Mouse (Mus musculus): ENCODE measurements around the gene Lyzl4. TPM values are rescaled to one million over a fixed set of nuclear protein-coding genes. Genes with fewer than 3 reads are reported as not detected.

The Lyzl4 gene
- polyA plus RNA-seq, 1 experiment from 2014 or later, result not detected

GRCm38 (mm10) chr9:121679549-121679948, 37.7 kb upstream of the Lyzl4 start:
- TF ChIP-seq EP300 (IDR thresholded peaks at IDR 0.05) (no peak), CTCF (IDR thresholded peaks at IDR 0.05) (peak; percentile 91)
- peaks cover 7% of the 10 kb centered on the region; the same call in 1 of the 2 replicates for H3K4me1 ChIP-seq (ENCODE audit: insufficient read depth, low read depth, low read length)
- no peaks in the 10 kb centered on the region for H3K36me3 ChIP-seq (ENCODE audit: insufficient read depth, low read length)
- peak; percentile 86 for DNase-seq (ENCODE audit: low spot score)
- 22% methylated on average over 6 of the region's 6 CpGs for WGBS
- no peak overlapping the region for H3K9ac ChIP-seq (replicated peaks; ENCODE audit: low read depth)
- no peak overlapping the region for H3K4me2 ChIP-seq (replicated peaks; ENCODE audit: low read depth, low read length)
- H3K9me3 ChIP-seq (ENCODE audit: low read length), result no peaks in the 10 kb centered on the region
- H3K27ac ChIP-seq (ENCODE audit: low read length), result no peak overlapping the region
- no peaks in the 10 kb centered on the region for H3K27me3 ChIP-seq (replicated peaks; ENCODE audit: insufficient read depth, low read length)
- ATAC-seq, result peak; percentile 53
- H3K4me3 ChIP-seq (ENCODE audit: low read depth, low read length), result no peak overlapping the region

- peak; percentile 72 for ATAC-seq
- TF ChIP-seq EP300 (IDR thresholded peaks at IDR 0.05) (peak; percentile 94), CTCF (IDR thresholded peaks at IDR 0.05) (no peak)
- no peak overlapping the region for H3K4me2 ChIP-seq (replicated peaks; ENCODE audit: low read depth, low read length)
- H3K4me1 ChIP-seq (ENCODE audit: insufficient read depth, low read depth, low read length), result peaks cover 7% of the 10 kb centered on the region; the same call in 1 of the 2 replicates
- no peaks in the 10 kb centered on the region for H3K27me3 ChIP-seq (replicated peaks; ENCODE audit: insufficient read depth, low read length)
- no peaks in the 10 kb centered on the region for H3K36me3 ChIP-seq (ENCODE audit: insufficient read depth, low read length)
- no peak overlapping the region for H3K4me3 ChIP-seq (ENCODE audit: low read depth, low read length)
- H3K9ac ChIP-seq (replicated peaks; ENCODE audit: low read depth), result no peak overlapping the region
- DNase-seq (ENCODE audit: low spot score), result peak; percentile 69
- 20% methylated on average over 8 of the region's 8 CpGs for WGBS
- H3K27ac ChIP-seq (ENCODE audit: low read length), result no peak overlapping the region
- no peaks in the 10 kb centered on the region for H3K9me3 ChIP-seq (ENCODE audit: low read length)
These were observed 35.6 kb upstream of the Lyzl4 start for GRCm38 (mm10) chr9:121677476-121677875.

- no peaks in the 10 kb centered on the region for H3K36me3 ChIP-seq (ENCODE audit: insufficient read depth, low read length)
- WGBS, result 34% methylated on average over 4 of the region's 4 CpGs
- no peak overlapping the region for H3K27ac ChIP-seq (ENCODE audit: low read length)
- DNase-seq (ENCODE audit: low spot score) (peak; percentile 48), ATAC-seq (peak; percentile 54)
- H3K27me3 ChIP-seq (replicated peaks; ENCODE audit: insufficient read depth, low read length), result no peaks in the 10 kb centered on the region
- H3K4me3 ChIP-seq (ENCODE audit: low read depth, low read length), result no peak overlapping the region
- H3K9me3 ChIP-seq (ENCODE audit: low read length), result no peaks in the 10 kb centered on the region
- TF ChIP-seq EP300 (IDR thresholded peaks at IDR 0.05) (no peak), CTCF (IDR thresholded peaks at IDR 0.05) (no peak)
- H3K9ac ChIP-seq (replicated peaks; ENCODE audit: low read depth), result no peak overlapping the region
- no peak overlapping the region for H3K4me2 ChIP-seq (replicated peaks; ENCODE audit: low read depth, low read length)
- H3K4me1 ChIP-seq (ENCODE audit: insufficient read depth, low read depth, low read length), result peaks cover 7% of the 10 kb centered on the region; the same call in 1 of the 2 replicates
These were observed 35.2 kb upstream of the Lyzl4 start for GRCm38 (mm10) chr9:121677069-121677468.

GRCm38 (mm10) chr9:121675556-121675955, 33.7 kb upstream of the Lyzl4 start:
- H3K9me3 ChIP-seq (ENCODE audit: low read length), result no peaks in the 10 kb centered on the region
- no peak overlapping the region for H3K4me2 ChIP-seq (replicated peaks; ENCODE audit: low read depth, low read length)
- WGBS, result 86% methylated on average over 2 of the region's 2 CpGs
- H3K36me3 ChIP-seq (ENCODE audit: insufficient read depth, low read length), result no peaks in the 10 kb centered on the region
- no peak overlapping the region for H3K27ac ChIP-seq (ENCODE audit: low read length)
- 0 out of 2 replicates have a peak, but pooled peaks cover 4% of the 10 kb centered on the region for H3K27me3 ChIP-seq (replicated peaks; ENCODE audit: insufficient read depth, low read length)
- no peak for DNase-seq (ENCODE audit: low spot score)
- H3K4me1 ChIP-seq (ENCODE audit: insufficient read depth, low read depth, low read length), result peaks cover 11% of the 10 kb centered on the region
- TF ChIP-seq CTCF (IDR thresholded peaks at IDR 0.05) (no peak), EP300 (IDR thresholded peaks at IDR 0.05) (no peak)
- no peak overlapping the region for H3K9ac ChIP-seq (replicated peaks; ENCODE audit: low read depth)
- no peak for ATAC-seq
- H3K4me3 ChIP-seq (ENCODE audit: low read depth, low read length), result no peak overlapping the region

GRCm38 (mm10) chr9:121675011-121675410, 33.1 kb upstream of the Lyzl4 start:
- WGBS, result 73% methylated on average over 9 of the region's 9 CpGs
- Histone ChIP-seq H3K27ac (ENCODE audit: low read length) (no peak overlapping the region), H3K9ac (replicated peaks; ENCODE audit: low read depth) (no peak overlapping the region), H3K9me3 (ENCODE audit: low read length) (no peaks in the 10 kb centered on the region), H3K4me2 (replicated peaks; ENCODE audit: low read depth, low read length) (no peak overlapping the region), H3K36me3 (ENCODE audit: insufficient read depth, low read length) (no peaks in the 10 kb centered on the region), H3K4me3 (ENCODE audit: low read depth, low read length) (no peak overlapping the region), H3K27me3 (replicated peaks; ENCODE audit: insufficient read depth, low read length) (0 out of 2 replicates have a peak, but pooled peaks cover 6% of the 10 kb centered on the region), H3K4me1 (ENCODE audit: insufficient read depth, low read depth, low read length) (peaks cover 11% of the 10 kb centered on the region)
- ATAC-seq, result no peak
- peak; percentile 61 for DNase-seq (ENCODE audit: low spot score)
- no peak for TF ChIP-seq EP300 (IDR thresholded peaks at IDR 0.05)
- TF ChIP-seq CTCF (IDR thresholded peaks at IDR 0.05), result no peak

GRCm38 (mm10) chr9:121673716-121674115, 31.8 kb upstream of the Lyzl4 start:
- no peak overlapping the region for H3K4me3 ChIP-seq (ENCODE audit: low read depth, low read length)
- ATAC-seq (no peak), DNase-seq (ENCODE audit: low spot score) (no peak)
- no peak overlapping the region for H3K27ac ChIP-seq (ENCODE audit: low read length)
- peaks cover 14% of the 10 kb centered on the region for H3K4me1 ChIP-seq (ENCODE audit: insufficient read depth, low read depth, low read length)
- no peaks in the 10 kb centered on the region for H3K9me3 ChIP-seq (ENCODE audit: low read length)
- WGBS, result 87% methylated on average over 5 of the region's 5 CpGs
- peaks cover 16% of the 10 kb centered on the region for H3K27me3 ChIP-seq (replicated peaks; ENCODE audit: insufficient read depth, low read length)
- H3K36me3 ChIP-seq (ENCODE audit: insufficient read depth, low read length), result no peaks in the 10 kb centered on the region
- no peak overlapping the region for H3K4me2 ChIP-seq (replicated peaks; ENCODE audit: low read depth, low read length)
- H3K9ac ChIP-seq (replicated peaks; ENCODE audit: low read depth), result no peak overlapping the region
- no peak for TF ChIP-seq CTCF (IDR thresholded peaks at IDR 0.05)
- TF ChIP-seq EP300 (IDR thresholded peaks at IDR 0.05), result no peak

- no peak for TF ChIP-seq CTCF (IDR thresholded peaks at IDR 0.05)
- TF ChIP-seq EP300 (IDR thresholded peaks at IDR 0.05), result peak; percentile 33
- Histone ChIP-seq H3K27ac (ENCODE audit: low read length) (no peak overlapping the region), H3K4me2 (replicated peaks; ENCODE audit: low read depth, low read length) (no peak overlapping the region), H3K9me3 (ENCODE audit: low read length) (no peaks in the 10 kb centered on the region), H3K4me1 (ENCODE audit: insufficient read depth, low read depth, low read length) (peaks cover 7% of the 10 kb centered on the region), H3K36me3 (ENCODE audit: insufficient read depth, low read length) (no peaks in the 10 kb centered on the region), H3K27me3 (replicated peaks; ENCODE audit: insufficient read depth, low read length) (peaks cover 25% of the 10 kb centered on the region), H3K4me3 (ENCODE audit: low read depth, low read length) (no peak overlapping the region), H3K9ac (replicated peaks; ENCODE audit: low read depth) (no peak overlapping the region)
- WGBS, result 40% methylated on average over 5 of the region's 5 CpGs
- peak; percentile 56 for DNase-seq (ENCODE audit: low spot score)
- ATAC-seq, result 0 out of 2 replicates have a peak, but pooled peaks have one; percentile 25
These were observed 30.4 kb upstream of the Lyzl4 start for GRCm38 (mm10) chr9:121672311-121672710.

Measured in lung, postnatal 0 days (tissue).